Mouse (Mus musculus) right cerebral cortex, postnatal 4 days (tissue): ENCODE measurements around the gene Wnt5b.

Experiments
- DNase-seq: peaks from one replicate; pipeline ENCODE4 v3.0.0-alpha.2; 2022

The Wnt5b gene

GRCm38 (mm10) chr6:119520731-119521130, 23.4 kb downstream of the Wnt5b start:
- DNase-seq: no peak

GRCm38 (mm10) chr6:119514085-119514484, 30.1 kb downstream of the Wnt5b start:
- DNase-seq: peak; percentile 52

GRCm38 (mm10) chr6:119513452-119513851, 30.7 kb downstream of the Wnt5b start:
- DNase-seq: no peak

GRCm38 (mm10) chr6:119512701-119513100, 31.4 kb downstream of the Wnt5b start:
- DNase-seq: no peak

GRCm38 (mm10) chr6:119509437-119510037, 34.6 kb downstream of the Wnt5b start:
- DNase-seq: no peak

GRCm38 (mm10) chr6:119508634-119509375, 35.3 kb downstream of the Wnt5b start:
- DNase-seq: no peak

- no peak for DNase-seq
Measured at GRCm38 (mm10) chr6:119508221-119508620, 35.9 kb downstream of the Wnt5b start.

GRCm38 (mm10) chr6:119505525-119506225, 38.5 kb downstream of the Wnt5b start:
- no peak for DNase-seq

GRCm38 (mm10) chr6:119504756-119505155, 39.4 kb downstream of the Wnt5b start:
- DNase-seq: no peak

GRCm38 (mm10) chr6:119502031-119502430, 42.1 kb downstream of the Wnt5b start:
- DNase-seq: no peak

GRCm38 (mm10) chr6:119500086-119500485, 44.1 kb downstream of the Wnt5b start:
- DNase-seq: no peak

- no peak for DNase-seq
Measured at GRCm38 (mm10) chr6:119499271-119499670, 44.9 kb downstream of the Wnt5b start.

GRCm38 (mm10) chr6:119492630-119493014, 51.5 kb downstream of the Wnt5b start:
- no peak for DNase-seq

- no peak for DNase-seq
Measured at GRCm38 (mm10) chr6:119491997-119492629, 52.0 kb downstream of the Wnt5b start.

GRCm38 (mm10) chr6:119491006-119491405, 53.1 kb downstream of the Wnt5b start:
- DNase-seq: no peak

GRCm38 (mm10) chr6:119490549-119490948, 53.6 kb downstream of the Wnt5b start:
- DNase-seq: no peak

GRCm38 (mm10) chr6:119489765-119490164, 54.4 kb downstream of the Wnt5b start:
- DNase-seq: peak; percentile 57

- DNase-seq: no peak
Measured at GRCm38 (mm10) chr6:119487619-119488018, 56.5 kb downstream of the Wnt5b start.

GRCm38 (mm10) chr6:119487085-119487458, 57.1 kb downstream of the Wnt5b start:
- no peak for DNase-seq

GRCm38 (mm10) chr6:119486381-119487084, 57.6 kb downstream of the Wnt5b start:
- no peak for DNase-seq

- no peak for DNase-seq
Measured at GRCm38 (mm10) chr6:119485486-119485885, 58.7 kb downstream of the Wnt5b start.

- DNase-seq: peak; percentile 54
Measured at GRCm38 (mm10) chr6:119482958-119483600, 61.1 kb downstream of the Wnt5b start.
